Mouse (Mus musculus) heart, embryonic 12.5 days (tissue): ENCODE results near the gene Ndfip2. TPM values are rescaled to one million over a fixed set of nuclear protein-coding genes. Genes with fewer than 3 reads are reported as not detected.

Source experiments
- ATAC-seq: fragments of 200-750 bp; cut with Nextera tagmentation; 2 replicates; pipeline ENCODE4 v1.8.0; 2017; ENCODE audit warnings: moderate TSS enrichment, moderate library complexity; ENCODE audit not compliant: insufficient number of reproducible peaks, low FRiP score
- H3K27ac ChIP-seq: fragments of 300-500 bp; sonication (generic); 2 replicates; pipeline ENCODE4 v1.5.1; 2016; ENCODE audit warnings: mild to moderate bottlenecking, moderate library complexity; ENCODE audit not compliant: poor library complexity, severe bottlenecking
- H3K27me3 ChIP-seq: fragments of 300-500 bp; sonication (generic); replicated peaks from 2 replicates; pipeline ENCODE4 v1.6.1; 2016; ENCODE audit warnings: mild to moderate bottlenecking, moderate library complexity
- H3K36me3 ChIP-seq: fragments of 300-500 bp; sonication (generic); 2 replicates; pipeline ENCODE4 v1.6.1; 2016; ENCODE audit warnings: mild to moderate bottlenecking, moderate library complexity
- H3K4me1 ChIP-seq: fragments of 300-500 bp; sonication (generic); replicated peaks from 2 replicates; pipeline ENCODE4 v1.6.1; 2016; ENCODE audit warnings: mild to moderate bottlenecking
- H3K4me2 ChIP-seq: fragments of 300-500 bp; sonication (generic); 2 replicates; pipeline ENCODE4 v1.6.1; 2016; ENCODE audit warnings: mild to moderate bottlenecking, moderate library complexity
- H3K4me3 ChIP-seq: fragments of 300-500 bp; sonication (generic); 2 replicates; pipeline ENCODE4 v1.5.1; 2016; ENCODE audit warnings: mild to moderate bottlenecking
- H3K9ac ChIP-seq: fragments of 300-500 bp; sonication (generic); 2 replicates; pipeline ENCODE4 v1.6.1; 2016; ENCODE audit warnings: mild to moderate bottlenecking, moderate library complexity
- H3K9me3 ChIP-seq: fragments of 300-500 bp; sonication (generic); replicated peaks from 2 replicates; pipeline ENCODE4 v1.6.1; 2016; ENCODE audit warnings: mild to moderate bottlenecking, moderate library complexity
- WGBS: fragments of 180-500 bp; shearing (Covaris S2); methylation state at CpG from one replicate; pipeline ENCODE4 v1.1.7; 2016; 5-methylcytosine and 5-hydroxymethylcytosine counted together
- polyA plus RNA-seq: library from polyadenylated mRNA; unstranded; fragments of >200 nt; fragmentation: Nextera tagmentation; extraction: Ambion mirVana; gene quantifications from 2 replicates; pipeline ENCODE4 v1.2.1, GENCODE M21; 2016

Gene Ndfip2
- polyA plus RNA-seq, 1 experiment from 2014 or later, result 57.4 TPM

DNA sequence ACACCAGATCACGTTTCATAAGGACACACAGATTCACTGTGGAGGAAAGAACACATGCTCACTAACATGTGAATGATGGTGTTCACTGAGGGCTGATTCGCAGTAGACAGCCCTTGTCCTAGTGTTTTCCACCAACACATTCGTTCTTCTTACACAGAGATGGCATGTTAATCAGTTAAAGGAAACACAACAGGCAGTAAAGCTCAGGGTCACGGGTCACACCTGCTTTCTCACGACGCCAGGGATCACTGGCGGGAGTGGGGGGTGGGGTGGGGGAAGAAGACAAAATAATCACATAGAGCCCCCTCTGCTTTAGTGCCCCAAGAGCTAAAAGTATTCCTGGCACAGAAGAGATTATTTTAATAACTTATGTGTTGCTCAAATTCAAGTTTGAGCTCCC lies 5.1 kb upstream of the Ndfip2 start:
- ATAC-seq, result no peak
- H3K4me3 ChIP-seq, result no peak overlapping the region
- no peak overlapping the region for H3K9ac ChIP-seq
- no peaks in the 10 kb centered on the region for H3K4me1 ChIP-seq
- no peaks in the 10 kb centered on the region for H3K36me3 ChIP-seq
- H3K9me3 ChIP-seq, result no peaks in the 10 kb centered on the region
- no peaks in the 10 kb centered on the region for H3K27me3 ChIP-seq
- WGBS, result 57% methylated on average over 7 of the region's 7 CpGs
- H3K27ac ChIP-seq, result no peak overlapping the region
- no peak overlapping the region for H3K4me2 ChIP-seq

DNA sequence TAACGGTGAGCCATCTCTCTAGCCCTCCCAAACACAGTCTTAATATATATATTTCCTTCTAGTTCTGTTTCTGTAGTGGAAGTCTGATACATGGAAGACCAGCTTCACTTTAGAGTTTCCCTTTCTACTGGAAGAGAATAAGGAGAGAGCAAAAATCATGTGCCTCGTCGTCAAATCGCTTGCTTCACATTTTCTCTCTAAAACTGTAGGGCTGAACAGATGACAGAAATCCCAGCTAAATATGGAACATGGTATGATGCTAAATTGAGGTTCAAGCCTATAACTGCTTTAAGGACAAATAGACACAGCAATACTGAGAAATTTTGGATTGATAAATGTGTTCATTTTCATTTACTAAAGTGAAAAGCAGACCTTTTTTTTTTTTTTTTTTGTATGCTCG lies 4.0 kb upstream of the Ndfip2 start:
- Histone ChIP-seq H3K36me3 (no peaks in the 10 kb centered on the region), H3K9ac (no peak overlapping the region), H3K9me3 (no peaks in the 10 kb centered on the region), H3K27me3 (no peaks in the 10 kb centered on the region), H3K4me2 (no peak overlapping the region), H3K27ac (no peak overlapping the region), H3K4me3 (no peak overlapping the region), H3K4me1 (no peaks in the 10 kb centered on the region)
- no peak for ATAC-seq
- WGBS, result 81% methylated on average over 5 of the region's 5 CpGs

DNA sequence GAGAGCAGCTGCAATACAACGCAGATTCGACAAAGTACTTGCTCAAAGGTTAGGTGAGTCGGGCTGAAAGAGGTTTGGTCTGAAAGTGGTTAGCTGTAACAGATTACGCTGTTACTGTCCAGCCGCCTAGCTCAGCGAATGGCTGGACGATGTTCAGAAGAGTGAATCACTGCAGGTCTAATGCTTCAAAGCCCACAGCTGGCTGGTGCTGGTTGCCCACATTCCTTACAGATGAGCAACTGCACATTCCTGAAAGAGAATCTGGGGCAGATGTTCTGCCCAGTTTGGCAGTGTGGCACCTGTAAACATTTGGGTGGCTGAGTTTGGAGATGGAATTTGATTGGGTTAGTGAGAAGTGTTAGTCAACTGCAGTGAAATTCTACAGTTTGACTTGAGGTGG lies 2.8 kb upstream of the Ndfip2 start:
- Histone ChIP-seq H3K9me3 (no peaks in the 10 kb centered on the region), H3K4me3 (no peak overlapping the region), H3K27ac (no peak overlapping the region), H3K27me3 (no peaks in the 10 kb centered on the region), H3K4me2 (no peak overlapping the region), H3K4me1 (no peaks in the 10 kb centered on the region), H3K9ac (no peak overlapping the region), H3K36me3 (no peaks in the 10 kb centered on the region)
- WGBS, result 72% methylated on average over 7 of the region's 7 CpGs
- ATAC-seq, result no peak

DNA sequence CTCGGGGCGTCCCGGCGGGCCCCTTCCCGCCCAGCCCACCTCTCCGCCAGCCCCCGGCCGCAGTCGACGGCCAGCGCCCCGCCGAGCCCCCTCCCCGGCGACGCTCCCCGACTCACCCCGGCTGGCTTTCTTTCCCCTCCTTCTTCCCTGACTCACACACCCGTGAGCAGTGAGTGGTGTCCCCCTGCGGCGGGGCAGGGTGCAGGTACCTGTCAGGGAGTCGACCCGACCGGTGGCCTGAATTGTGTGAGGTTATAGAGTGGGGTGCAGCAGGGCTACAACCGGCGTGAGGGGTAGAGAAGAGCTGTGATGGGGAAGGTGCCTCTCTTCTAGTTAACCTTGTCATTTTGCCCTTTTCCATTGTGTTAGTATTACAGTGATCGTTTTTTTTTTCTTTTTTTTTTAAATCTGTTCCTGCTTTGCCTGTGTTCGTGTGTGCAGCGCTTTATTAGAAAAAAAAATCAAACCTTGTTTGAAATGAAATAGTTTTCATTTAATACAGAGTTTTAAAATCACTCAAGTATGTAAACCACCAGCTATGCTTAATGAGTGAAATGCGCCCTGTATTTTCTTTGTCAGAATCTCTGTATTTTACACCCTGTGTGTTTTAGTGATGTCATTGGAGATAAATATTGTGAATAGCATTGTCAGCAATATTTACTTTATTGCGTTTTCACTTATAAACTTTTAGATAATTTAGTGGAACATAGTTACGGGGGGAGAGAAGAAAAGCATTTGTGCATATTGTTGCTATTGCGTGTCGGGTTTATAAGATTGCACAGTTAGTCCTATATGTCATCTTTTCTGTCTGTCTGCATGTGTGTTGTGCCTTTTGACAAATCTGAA lies 885 bp downstream of the Ndfip2 start:
- no peaks in the 10 kb centered on the region for H3K27me3 ChIP-seq
- H3K9me3 ChIP-seq, result no peaks in the 10 kb centered on the region
- H3K36me3 ChIP-seq, result no peaks in the 10 kb centered on the region
- H3K27ac ChIP-seq, result peak overlapping the region; percentile 94
- WGBS, result 11% methylated on average over 26 of the region's 34 CpGs
- H3K4me3 ChIP-seq, result peak overlapping the region; percentile 99
- H3K9ac ChIP-seq, result peak overlapping the region; percentile 96
- ATAC-seq, result peak; percentile 83
- peaks cover 9% of the 10 kb centered on the region for H3K4me1 ChIP-seq
- H3K4me2 ChIP-seq, result peak overlapping the region; percentile 66

DNA sequence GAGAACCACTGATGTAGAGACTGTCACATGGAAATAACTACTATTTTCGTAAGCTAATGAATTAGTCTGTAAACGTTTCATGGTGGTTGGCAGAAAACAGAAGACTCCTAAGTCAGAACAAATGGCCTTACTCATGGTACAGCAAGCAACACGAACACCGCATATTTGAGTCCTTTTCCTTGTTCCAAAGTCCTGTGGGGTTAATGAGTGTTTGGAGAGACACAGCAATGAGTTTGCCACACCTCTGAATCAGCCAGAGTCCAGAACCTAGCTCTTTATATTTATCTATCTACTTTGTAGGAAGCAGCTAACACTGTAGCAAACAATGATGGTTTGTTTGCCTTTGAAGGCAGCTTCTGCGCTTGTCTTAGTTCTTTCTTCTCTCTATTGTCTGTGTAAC lies 4.5 kb downstream of the Ndfip2 start:
- no peaks in the 10 kb centered on the region for H3K9me3 ChIP-seq
- 77% methylated on average over 5 of the region's 5 CpGs for WGBS
- ATAC-seq, result no peak
- no peak overlapping the region for H3K27ac ChIP-seq
- H3K4me2 ChIP-seq, result no peak overlapping the region
- peaks cover 20% of the 10 kb centered on the region for H3K4me1 ChIP-seq
- no peak overlapping the region for H3K9ac ChIP-seq
- H3K36me3 ChIP-seq, result no peaks in the 10 kb centered on the region
- no peak overlapping the region for H3K4me3 ChIP-seq
- H3K27me3 ChIP-seq, result no peaks in the 10 kb centered on the region

DNA sequence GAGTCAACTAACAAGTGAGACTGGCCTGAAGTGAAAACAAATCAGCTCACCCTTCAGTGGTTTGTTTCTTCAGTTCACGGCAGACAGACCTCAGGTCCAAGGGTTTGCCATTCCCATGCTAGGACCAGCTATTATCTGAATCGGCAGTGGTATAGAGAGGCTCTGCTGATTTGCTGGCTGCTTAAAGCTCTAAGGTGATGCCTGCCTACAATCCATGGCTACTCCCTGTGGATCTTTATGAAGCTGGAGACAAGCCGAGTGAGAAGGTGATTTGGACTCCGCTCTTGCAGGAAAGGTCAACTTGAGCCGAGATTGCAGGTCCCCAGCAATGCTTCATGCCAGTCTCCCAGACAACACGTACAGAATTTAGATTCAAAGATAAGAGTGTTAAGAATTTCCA lies 8.7 kb downstream of the Ndfip2 start:
- Histone ChIP-seq H3K36me3 (no peaks in the 10 kb centered on the region), H3K9me3 (no peaks in the 10 kb centered on the region), H3K4me1 (peaks cover 17% of the 10 kb centered on the region), H3K9ac (no peak overlapping the region), H3K4me3 (no peak overlapping the region), H3K27me3 (no peaks in the 10 kb centered on the region), H3K4me2 (peak overlapping the region; percentile 26), H3K27ac (0 out of 2 replicates have a peak overlapping the region, but pooled peaks have one; percentile 3)
- ATAC-seq, result no peak
- 35% methylated on average over 6 of the region's 6 CpGs for WGBS

DNA sequence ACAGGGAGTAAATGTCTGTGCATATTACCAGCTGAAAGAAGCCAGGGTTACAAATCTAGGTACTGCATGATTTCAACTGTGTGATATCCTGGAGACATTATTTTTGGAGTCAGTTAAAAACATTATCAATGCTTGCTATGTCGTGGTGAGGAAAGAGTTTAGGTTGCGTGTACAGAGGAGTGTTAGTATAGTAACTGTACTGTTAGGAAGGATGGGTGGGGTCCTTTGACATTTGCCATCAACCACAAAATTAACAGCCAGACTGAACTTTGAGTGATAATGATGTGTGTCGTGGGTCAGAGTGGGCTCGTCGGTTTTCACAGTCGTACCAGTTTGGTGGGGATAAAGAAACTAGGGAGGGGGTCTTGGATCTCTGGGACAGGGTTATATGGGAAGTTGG lies 13.7 kb downstream of the Ndfip2 start:
- Histone ChIP-seq H3K36me3 (no peaks in the 10 kb centered on the region), H3K27ac (no peak overlapping the region), H3K4me3 (no peak overlapping the region), H3K9ac (no peak overlapping the region), H3K27me3 (no peaks in the 10 kb centered on the region), H3K9me3 (no peaks in the 10 kb centered on the region), H3K4me2 (no peak overlapping the region), H3K4me1 (peaks cover 33% of the 10 kb centered on the region)
- WGBS, result 59% methylated on average over 6 of the region's 6 CpGs
- no peak for ATAC-seq

DNA sequence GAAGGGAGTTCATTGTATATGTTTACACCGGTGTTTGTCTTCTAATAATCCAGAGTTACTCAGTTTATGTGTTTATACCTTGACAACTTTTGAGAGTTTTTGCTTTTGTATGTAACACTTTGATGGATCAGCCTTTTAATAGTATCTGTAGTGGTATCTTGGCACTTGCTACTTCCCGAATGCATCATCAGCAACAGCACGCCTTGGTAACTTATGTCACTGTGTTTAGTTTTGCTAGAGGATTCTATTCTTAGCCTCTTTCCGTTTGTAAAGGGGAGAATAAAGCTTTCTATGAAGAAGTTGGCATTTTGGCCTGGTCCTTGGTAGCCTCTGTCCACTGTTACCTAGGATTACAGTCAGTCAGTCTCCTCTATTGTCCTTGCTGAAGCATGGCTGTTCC lies 14.2 kb downstream of the Ndfip2 start:
- 51% methylated on average over 4 of the region's 4 CpGs for WGBS
- Histone ChIP-seq H3K9me3 (no peaks in the 10 kb centered on the region), H3K4me3 (no peak overlapping the region), H3K36me3 (no peaks in the 10 kb centered on the region), H3K4me1 (peaks cover 31% of the 10 kb centered on the region), H3K4me2 (no peak overlapping the region), H3K9ac (no peak overlapping the region), H3K27me3 (no peaks in the 10 kb centered on the region), H3K27ac (no peak overlapping the region)
- no peak for ATAC-seq

DNA sequence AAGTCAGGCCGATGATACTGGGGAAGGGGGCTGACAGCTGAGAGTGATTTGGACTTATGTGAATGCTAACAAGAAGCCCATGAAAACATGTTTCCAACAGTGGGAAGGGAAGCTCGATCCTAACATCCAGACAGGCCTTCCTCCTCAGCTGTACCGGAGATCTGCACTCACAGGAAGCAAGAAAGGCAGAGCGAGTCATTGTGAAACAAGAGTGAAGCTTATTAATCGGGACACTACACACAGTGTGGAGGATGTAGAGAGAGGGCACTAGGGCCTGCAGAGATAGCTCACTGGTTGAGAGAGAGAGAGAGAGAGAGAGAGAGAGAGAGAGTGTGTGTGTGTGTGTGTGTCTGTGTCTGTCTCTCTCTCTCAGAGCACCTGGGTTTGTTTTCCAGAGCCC lies 16.8 kb downstream of the Ndfip2 start:
- peak overlapping the region; percentile 25; the same call in 1 of the 2 replicates for H3K27ac ChIP-seq
- H3K27me3 ChIP-seq, result no peaks in the 10 kb centered on the region
- WGBS, result 44% methylated on average over 5 of the region's 5 CpGs
- no peaks in the 10 kb centered on the region for H3K36me3 ChIP-seq
- H3K4me1 ChIP-seq, result peaks cover 31% of the 10 kb centered on the region
- H3K9ac ChIP-seq, result no peak overlapping the region
- H3K4me3 ChIP-seq, result no peak overlapping the region
- no peaks in the 10 kb centered on the region for H3K9me3 ChIP-seq
- ATAC-seq, result no peak
- H3K4me2 ChIP-seq, result no peak overlapping the region

DNA sequence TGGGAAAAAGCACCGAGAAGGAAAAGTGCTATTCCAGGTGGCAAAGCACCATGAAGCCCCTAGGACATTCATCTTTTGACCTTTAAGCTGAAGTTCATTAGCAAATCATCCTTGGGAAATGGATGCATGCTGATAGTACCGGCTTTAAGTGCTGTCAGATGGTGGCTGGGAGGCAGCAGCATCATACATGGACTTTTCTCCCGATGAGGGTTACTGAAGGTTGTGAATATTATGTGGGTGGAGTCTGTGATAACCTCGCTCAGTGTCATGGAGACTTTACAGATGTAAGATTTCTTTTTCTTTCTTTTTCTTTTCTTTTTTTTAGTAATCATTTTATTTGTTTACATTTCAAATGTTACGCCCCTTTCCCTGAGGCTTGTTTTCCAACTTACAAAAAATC lies 18.9 kb downstream of the Ndfip2 start:
- Histone ChIP-seq H3K36me3 (no peaks in the 10 kb centered on the region), H3K9me3 (no peaks in the 10 kb centered on the region), H3K4me1 (peaks cover 28% of the 10 kb centered on the region), H3K27ac (no peak overlapping the region), H3K4me3 (no peak overlapping the region), H3K4me2 (no peak overlapping the region), H3K27me3 (no peaks in the 10 kb centered on the region), H3K9ac (no peak overlapping the region)
- ATAC-seq, result no peak
- 78% methylated on average over 5 of the region's 5 CpGs for WGBS

DNA sequence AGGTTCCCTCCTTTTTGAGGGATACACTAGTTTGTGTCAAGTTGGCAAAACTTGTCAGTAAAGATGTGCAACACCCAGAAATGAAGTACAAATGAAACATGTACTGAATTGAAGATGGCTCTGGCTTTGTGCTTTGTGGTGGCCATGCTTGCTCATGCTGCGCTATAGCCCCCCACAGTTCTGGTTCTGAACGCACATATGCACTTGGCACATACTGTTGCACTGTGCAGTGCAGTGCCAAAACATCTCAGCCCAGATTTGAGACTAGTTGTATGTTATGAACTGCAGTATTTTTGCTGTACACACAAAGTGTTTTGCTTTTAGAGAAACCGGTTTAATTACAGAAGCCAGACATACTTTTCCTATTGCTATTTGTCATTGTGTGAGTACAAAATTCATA lies 25.7 kb downstream of the Ndfip2 start:
- no peak overlapping the region for H3K9ac ChIP-seq
- no peaks in the 10 kb centered on the region for H3K9me3 ChIP-seq
- ATAC-seq, result no peak
- no peak overlapping the region for H3K27ac ChIP-seq
- H3K27me3 ChIP-seq, result no peaks in the 10 kb centered on the region
- no peak overlapping the region for H3K4me2 ChIP-seq
- peaks cover 10% of the 10 kb centered on the region for H3K36me3 ChIP-seq
- WGBS, result 86% methylated on average over 3 of the region's 3 CpGs
- no peak overlapping the region for H3K4me3 ChIP-seq
- H3K4me1 ChIP-seq, result 0 out of 2 replicates have a peak, but pooled peaks cover 5% of the 10 kb centered on the region

DNA sequence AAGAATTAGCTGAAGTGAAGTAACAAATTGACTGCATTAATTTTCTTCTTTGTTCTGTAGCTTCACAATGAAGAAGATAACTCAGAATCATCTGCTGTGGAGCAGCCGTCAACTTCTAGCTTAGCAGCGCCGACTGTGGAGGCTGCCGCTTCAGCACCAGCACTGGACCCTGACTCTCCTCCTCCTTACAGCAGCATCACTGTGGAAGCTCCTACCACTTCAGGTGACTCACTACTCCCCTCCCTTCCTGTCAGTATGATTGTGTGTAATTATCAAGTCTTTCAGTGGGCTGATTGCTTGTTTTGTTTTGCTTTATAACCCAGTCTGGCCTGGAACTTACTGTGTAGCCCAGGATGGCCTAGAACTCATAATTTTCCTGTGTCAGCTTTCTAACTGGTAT lies 29.2 kb downstream of the Ndfip2 start:
- H3K9me3 ChIP-seq, result no peaks in the 10 kb centered on the region
- 92% methylated on average over 4 of the region's 4 CpGs for WGBS
- H3K4me1 ChIP-seq, result 0 out of 2 replicates have a peak, but pooled peaks cover 5% of the 10 kb centered on the region
- no peak overlapping the region for H3K4me2 ChIP-seq
- ATAC-seq, result no peak
- no peak overlapping the region for H3K9ac ChIP-seq
- H3K27me3 ChIP-seq, result no peaks in the 10 kb centered on the region
- H3K36me3 ChIP-seq, result peaks cover 25% of the 10 kb centered on the region
- no peak overlapping the region for H3K27ac ChIP-seq
- no peak overlapping the region for H3K4me3 ChIP-seq
